Mouse (Mus musculus) retina, adult 2 months (tissue): ENCODE measurements around the gene Scn5a.

Experiments
- DNase-seq: peaks from one replicate; pipeline ENCODE4 v3.0.0-alpha.2; 2012; ENCODE audit warnings: low read depth, low spot score

Gene Scn5a

GRCm38 (mm10) chr9:119465056-119465455 is 113.8 kb downstream of the Scn5a start:
- DNase-seq: no peak

- peak; percentile 49 for DNase-seq
These were observed 118.4 kb downstream of the Scn5a start for GRCm38 (mm10) chr9:119460410-119460809.

- DNase-seq: no peak
These were observed 121.7 kb downstream of the Scn5a start for GRCm38 (mm10) chr9:119457122-119457521.

GRCm38 (mm10) chr9:119455967-119456366 is 122.8 kb downstream of the Scn5a start:
- DNase-seq: no peak

- no peak for DNase-seq
These were observed 133.1 kb downstream of the Scn5a start for GRCm38 (mm10) chr9:119445737-119446136.

- DNase-seq: peak; percentile 87
These were observed 133.9 kb downstream of the Scn5a start, which contains the start of gene Exog for GRCm38 (mm10) chr9:119444738-119445429. Exog (plus strand) TSS chr9:119444943.

- no peak for DNase-seq
These were observed 140.3 kb downstream of the Scn5a start for GRCm38 (mm10) chr9:119438498-119439000.

- DNase-seq: no peak
These were observed 140.8 kb downstream of the Scn5a start for GRCm38 (mm10) chr9:119438065-119438464.

GRCm38 (mm10) chr9:119435855-119436254 is 143.0 kb downstream of the Scn5a start:
- DNase-seq: no peak
